Mouse (Mus musculus) olfactory bulb, adult 2 months (tissue): ENCODE results near the gene Kcnq5.

ENCODE experiments used
- CTCF ChIP-seq: fragments of 200-500 bp; IDR thresholded peaks from 2 replicates; pipeline ENCODE4 v1.5.1; 2012; ENCODE audit warnings: low read depth, mild to moderate bottlenecking, low read length, moderate library complexity; ENCODE audit not compliant: insufficient read depth
- POLR2A ChIP-seq: fragments of 200-500 bp; IDR thresholded peaks from 2 replicates; pipeline ENCODE4 v1.6.1; 2012; ENCODE audit warnings: mild to moderate bottlenecking, low read depth, low read length, moderate library complexity; ENCODE audit not compliant: insufficient read depth

GRCm38 (mm10) chr1:21967139-21967538 lies 5.4 kb upstream of the Kcnq5 start:
- TF ChIP-seq CTCF: no peak
- TF ChIP-seq POLR2A: no peak
